Mouse (Mus musculus) forebrain, embryonic 11.5 days (tissue): Measurements from ENCODE around the gene Shisa5. TPM values are rescaled to one million over a fixed set of nuclear protein-coding genes. Genes with fewer than 3 reads are reported as not detected.

Experiments
- ATAC-seq: fragments of 200-750 bp; cut with Nextera tagmentation; replicated peaks from 2 replicates; pipeline ENCODE4 v1.8.0; 2017; ENCODE audit warnings: moderate TSS enrichment; ENCODE audit not compliant: low FRiP score
- DNase-seq: peaks from one replicate; pipeline ENCODE4 v3.0.0-alpha.2; 2017; ENCODE audit warnings: low spot score
- H3K27ac ChIP-seq: fragments of 300-500 bp; sonication (generic); 2 replicates; pipeline ENCODE4 v1.5.1; 2014; ENCODE audit warnings: low read depth, low read length
- H3K27me3 ChIP-seq: fragments of 300-500 bp; sonication (generic); 2 replicates; pipeline ENCODE4 v1.6.1; 2014; ENCODE audit warnings: mild to moderate bottlenecking, low read length, mixed read lengths; ENCODE audit not compliant: control insufficient read depth, insufficient read depth
- H3K36me3 ChIP-seq: fragments of 300-500 bp; sonication (generic); 2 replicates; pipeline ENCODE4 v1.6.1; 2014; ENCODE audit warnings: mild to moderate bottlenecking, low read length, moderate library complexity, mixed read lengths; ENCODE audit not compliant: control insufficient read depth, insufficient read depth
- H3K4me1 ChIP-seq: fragments of 300-500 bp; sonication (generic); replicated peaks from 2 replicates; pipeline ENCODE4 v1.6.1; 2014; ENCODE audit warnings: low read length, mixed read lengths; ENCODE audit not compliant: control insufficient read depth, insufficient read depth
- H3K4me2 ChIP-seq: fragments of 300-500 bp; sonication (generic); 2 replicates; pipeline ENCODE4 v1.6.1; 2014; ENCODE audit warnings: low read depth, mild to moderate bottlenecking, low read length, moderate library complexity, mixed read lengths; ENCODE audit not compliant: severe bottlenecking
- H3K4me3 ChIP-seq: fragments of 300-500 bp; sonication (generic); 2 replicates; pipeline ENCODE4 v1.5.1; 2014; ENCODE audit warnings: low read depth, low read length
- H3K9ac ChIP-seq: fragments of 300-500 bp; sonication (generic); 2 replicates; pipeline ENCODE4 v1.6.1; 2014; ENCODE audit warnings: low read length
- H3K9me3 ChIP-seq: fragments of 300-500 bp; sonication (generic); 2 replicates; pipeline ENCODE4 v1.6.1; 2016; ENCODE audit warnings: low read length, mixed read lengths; ENCODE audit not compliant: control insufficient read depth
- WGBS: fragments of 180-500 bp; shearing (Covaris S2); extraction: QIAGEN DNeasy Blood & Tissue Kit; methylation state at CpG from one replicate; pipeline ENCODE4 v1.1.7; 2014; 5-methylcytosine and 5-hydroxymethylcytosine counted together
- polyA plus RNA-seq: library from polyadenylated mRNA; unstranded; fragments of >200 nt; fragmentation: Nextera tagmentation; extraction: Ambion mirVana; gene quantifications from 2 replicates; pipeline ENCODE4 v1.2.1, GENCODE M21; 2014

The Shisa5 gene
- polyA plus RNA-seq, 1 experiment from 2014 or later = 30.4 TPM

GRCm38 (mm10) chr9:109060184-109060897, 22.0 kb downstream of the Shisa5 start:
- H3K4me2 ChIP-seq = no peak overlapping the region
- no peaks in the 10 kb centered on the region for H3K27me3 ChIP-seq
- DNase-seq = no peak
- no peak overlapping the region for H3K9ac ChIP-seq
- 0 out of 2 replicates have a peak, but pooled peaks have one; percentile 16 for ATAC-seq
- no peak overlapping the region for H3K4me3 ChIP-seq
- no peaks in the 10 kb centered on the region for H3K9me3 ChIP-seq
- H3K4me1 ChIP-seq = 0 out of 2 replicates have a peak, but pooled peaks cover under 1% of the 10 kb centered on the region
- WGBS = 91% methylated on average over 16 of the region's 16 CpGs
- no peak overlapping the region for H3K27ac ChIP-seq
- peaks cover 5% of the 10 kb centered on the region; the same call in 1 of the 2 replicates for H3K36me3 ChIP-seq

GRCm38 (mm10) chr9:109060898-109061295, 22.5 kb downstream of the Shisa5 start:
- Histone ChIP-seq H3K9ac (no peak overlapping the region), H3K27ac (no peak overlapping the region), H3K4me2 (no peak overlapping the region), H3K27me3 (no peaks in the 10 kb centered on the region), H3K9me3 (no peaks in the 10 kb centered on the region), H3K4me1 (no peaks in the 10 kb centered on the region), H3K4me3 (no peak overlapping the region), H3K36me3 (peaks cover 6% of the 10 kb centered on the region; the same call in 1 of the 2 replicates)
- ATAC-seq (no peak), DNase-seq (peak; percentile 30)
- WGBS = 91% methylated on average over 5 of the region's 5 CpGs

- Histone ChIP-seq H3K4me1 (peaks cover 7% of the 10 kb centered on the region), H3K4me2 (no peak overlapping the region), H3K36me3 (peaks cover 14% of the 10 kb centered on the region; the same call in 1 of the 2 replicates), H3K9ac (no peak overlapping the region), H3K9me3 (no peaks in the 10 kb centered on the region), H3K27ac (no peak overlapping the region), H3K27me3 (no peaks in the 10 kb centered on the region), H3K4me3 (no peak overlapping the region)
- DNase-seq = no peak
- ATAC-seq = no peak
- 93% methylated on average over 3 of the region's 3 CpGs for WGBS
These were observed 29.9 kb downstream of the Shisa5 start for GRCm38 (mm10) chr9:109068095-109068735.

- peak within 1 kb of the TSS; percentile 81 for H3K4me3 ChIP-seq
- H3K36me3 ChIP-seq = peaks cover 3% of the 10 kb centered on the region; the same call in 1 of the 2 replicates
- no peak within 1 kb of the TSS for H3K27ac ChIP-seq
- peak within 1 kb of the TSS; percentile 86 for H3K4me2 ChIP-seq
- H3K27me3 ChIP-seq = no peaks in the 10 kb centered on the region
- under 1% methylated on average over 57 of the region's 57 CpGs for WGBS
- peak within 1 kb of the TSS; percentile 85 for H3K9ac ChIP-seq
- H3K9me3 ChIP-seq = no peaks in the 10 kb centered on the region
- DNase-seq (peak; percentile 96), ATAC-seq (peak; percentile 99)
- H3K4me1 ChIP-seq = peaks cover 12% of the 10 kb centered on the region
These were observed 35.6 kb downstream of the Shisa5 start, which contains the start of gene Atrip for GRCm38 (mm10) chr9:109073661-109074573. Gene Atrip, minus strand, starts transcription at chr9:109074124.

- Histone ChIP-seq H3K27ac (no peak overlapping the region), H3K27me3 (no peaks in the 10 kb centered on the region), H3K4me3 (no peak overlapping the region; the same call in 1 of the 2 replicates), H3K9ac (no peak overlapping the region), H3K4me1 (peaks cover 9% of the 10 kb centered on the region), H3K9me3 (no peaks in the 10 kb centered on the region), H3K36me3 (no peaks in the 10 kb centered on the region; the same call in 1 of the 2 replicates), H3K4me2 (no peak overlapping the region)
- ATAC-seq (no peak), DNase-seq (no peak)
- 93% methylated on average over 3 of the region's 3 CpGs for WGBS
These were observed 42.2 kb downstream of the Shisa5 start for GRCm38 (mm10) chr9:109080516-109080915.

- WGBS = 7% methylated on average over 11 of the region's 11 CpGs
- no peaks in the 10 kb centered on the region for H3K27me3 ChIP-seq
- DNase-seq = no peak
- peak overlapping the region; percentile 66 for H3K4me3 ChIP-seq
- H3K9ac ChIP-seq = peak overlapping the region; percentile 74
- H3K4me2 ChIP-seq = peak overlapping the region; percentile 61
- no peaks in the 10 kb centered on the region for H3K9me3 ChIP-seq
- ATAC-seq = peak; percentile 18
- no peaks in the 10 kb centered on the region; the same call in 1 of the 2 replicates for H3K36me3 ChIP-seq
- H3K4me1 ChIP-seq = peaks cover 9% of the 10 kb centered on the region
- no peak overlapping the region for H3K27ac ChIP-seq
These were observed 43.4 kb downstream of the Shisa5 start for GRCm38 (mm10) chr9:109081749-109082123.

- Histone ChIP-seq H3K9me3 (no peaks in the 10 kb centered on the region), H3K27ac (no peak within 1 kb of the TSS), H3K36me3 (no peaks in the 10 kb centered on the region; the same call in 1 of the 2 replicates), H3K4me1 (peaks cover 9% of the 10 kb centered on the region), H3K4me2 (peak within 1 kb of the TSS; percentile 61), H3K9ac (peak within 1 kb of the TSS; percentile 74), H3K27me3 (no peaks in the 10 kb centered on the region), H3K4me3 (peak within 1 kb of the TSS; percentile 66)
- DNase-seq (peak; percentile 91), ATAC-seq (peak; percentile 96)
- WGBS = under 1% methylated on average over 37 of the region's 37 CpGs
These were observed 43.9 kb downstream of the Shisa5 start, which contains the start of the genes Ccdc51 and Tma7 for GRCm38 (mm10) chr9:109082124-109082800. Gene Ccdc51, plus strand, starts transcription at chr9:109082493. Gene Tma7, minus strand, starts transcription at chr9:109082587.
